In the genomic region with DNA sequence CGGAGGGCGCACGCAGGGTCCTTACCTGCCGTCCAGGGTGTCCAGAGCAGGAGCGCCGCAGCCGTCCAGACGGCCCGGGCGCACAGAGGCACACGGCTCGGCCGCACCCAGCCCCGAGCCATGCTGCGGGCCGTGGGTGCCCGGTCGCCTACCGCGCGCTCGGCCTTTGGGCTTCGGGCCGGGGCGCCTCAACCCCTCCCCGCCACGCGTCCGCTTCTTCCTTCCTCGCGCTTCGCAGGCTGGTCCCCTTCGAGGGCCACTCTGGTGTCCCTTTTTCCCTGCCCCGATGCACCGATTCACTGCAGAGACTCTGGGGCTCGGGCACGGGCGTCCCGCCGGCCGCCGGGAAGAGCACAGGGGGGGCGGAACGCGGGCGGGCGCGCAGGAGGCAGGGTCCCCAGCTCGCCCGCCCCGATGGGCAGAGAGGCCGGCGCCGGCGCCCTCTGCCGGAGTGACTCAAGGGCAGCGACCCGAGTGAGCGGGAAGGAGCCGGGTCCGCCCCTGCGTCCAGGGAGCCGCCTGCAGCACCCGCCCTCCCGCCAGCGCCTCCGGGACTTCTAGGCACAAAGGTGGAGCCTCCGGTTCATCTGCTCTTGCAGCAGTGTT, we compare ENCODE assay signal across 8 mouse cellular contexts. TPM values are rescaled to one million over a fixed set of nuclear protein-coding genes. Genes with fewer than 3 reads are reported as not detected.
DNase-seq lines count a peak whose midpoint lies in the region; ATAC-seq lines count a peak whose summit lies in the region.

A gene (minus strand): TSS at position 369 of the 606 bp plus-strand sequence.

- DNase-seq in right cerebral cortex, postnatal 14 days = peak; percentile 24
- no peak for DNase-seq in right cerebral cortex, adult 2 months (ENCODE audit: low spot score in 2 of 2)
- DNase-seq in heart, postnatal 36 days = peak; percentile 58 to 64
- peak; percentile 89 for DNase-seq in neural tube, embryonic 11.5 days (ENCODE audit: low spot score)
- no peak for DNase-seq in MN1 (ENCODE audit: low spot score)

- intact Hi-C loops in heart, postnatal 36 days (cut with DNase I) = loop anchor here (1.0 to 5.0 kb wide), 3 partner anchors 71 to 167 kb away; no protein-coding TSS in a partner anchor

- peak within 1 kb of the TSS; percentile 73 for H3K9ac ChIP-seq in forebrain, embryonic 13.5 days
- H3K9ac ChIP-seq in limb, embryonic 15.5 days = peak within 1 kb of the TSS; percentile 87
- H3K9ac ChIP-seq in neural tube, embryonic 11.5 days (ENCODE audit: low read length) = peak within 1 kb of the TSS; percentile 73

- no peaks in the 10 kb centered on the region for H3K36me3 ChIP-seq in forebrain, embryonic 13.5 days (ENCODE audit: poor library complexity, severe bottlenecking)
- no peaks in the 10 kb centered on the region for H3K36me3 ChIP-seq in limb, embryonic 15.5 days
- H3K36me3 ChIP-seq in neural tube, embryonic 11.5 days (ENCODE audit: control insufficient read depth, insufficient read depth, low read length) = no peaks in the 10 kb centered on the region

- no peaks in the 10 kb centered on the region for H3K9me3 ChIP-seq in forebrain, embryonic 13.5 days (replicated peaks)
- no peaks in the 10 kb centered on the region for H3K9me3 ChIP-seq in limb, embryonic 15.5 days
- no peaks in the 10 kb centered on the region for H3K9me3 ChIP-seq in neural tube, embryonic 11.5 days (ENCODE audit: control insufficient read depth, low read length)

- peak; percentile 87 for ATAC-seq in forebrain, embryonic 13.5 days
- peak; percentile 77 for ATAC-seq in limb, embryonic 15.5 days (ENCODE audit: insufficient number of reproducible peaks, low FRiP score, low TSS enrichment, low read depth)
- peak; percentile 85 for ATAC-seq in neural tube, embryonic 11.5 days (ENCODE audit: insufficient read depth, low FRiP score, low TSS enrichment)
- no peak for ATAC-seq in megakaryocyte, adult 5-6 weeks (ENCODE audit: poor library complexity, severe bottlenecking)

- WGBS in forebrain, embryonic 13.5 days = 1% methylated on average over 51 of the region's 68 CpGs
- under 1% methylated on average over 67 of the region's 68 CpGs for WGBS in limb, embryonic 15.5 days
- WGBS in neural tube, embryonic 11.5 days = under 1% methylated on average over 60 of the region's 68 CpGs

- peak within 1 kb of the TSS; percentile 69 for H3K4me2 ChIP-seq in forebrain, embryonic 13.5 days
- peak within 1 kb of the TSS; percentile 81 for H3K4me2 ChIP-seq in limb, embryonic 15.5 days
- peak within 1 kb of the TSS; percentile 47 for H3K4me2 ChIP-seq in neural tube, embryonic 11.5 days (ENCODE audit: low read depth)

- H3K27me3 ChIP-seq in forebrain, embryonic 13.5 days = peaks cover 31% of the 10 kb centered on the region
- no peaks in the 10 kb centered on the region for H3K27me3 ChIP-seq in limb, embryonic 15.5 days
- H3K27me3 ChIP-seq in neural tube, embryonic 11.5 days (ENCODE audit: control insufficient read depth, insufficient read depth, low read length) = no peaks in the 10 kb centered on the region

- H3K4me1 ChIP-seq in forebrain, embryonic 13.5 days = peaks cover 40% of the 10 kb centered on the region
- H3K4me1 ChIP-seq in limb, embryonic 15.5 days = peaks cover 50% of the 10 kb centered on the region
- H3K4me1 ChIP-seq in neural tube, embryonic 11.5 days (ENCODE audit: control insufficient read depth, insufficient read depth, low read length) = peaks cover 9% of the 10 kb centered on the region

- H3K27ac ChIP-seq in forebrain, embryonic 13.5 days = no peak within 1 kb of the TSS
- H3K27ac ChIP-seq in limb, embryonic 15.5 days = peak within 1 kb of the TSS; percentile 83
- H3K27ac ChIP-seq in neural tube, embryonic 11.5 days (ENCODE audit: low read depth, low read length) = 0 out of 2 replicates have a peak within 1 kb of the TSS, but pooled peaks have one; percentile 0

- H3K4me3 ChIP-seq in forebrain, embryonic 13.5 days = peak within 1 kb of the TSS; percentile 50
- H3K4me3 ChIP-seq in limb, embryonic 15.5 days = peak within 1 kb of the TSS; percentile 83
- H3K4me3 ChIP-seq in neural tube, embryonic 11.5 days (ENCODE audit: low read depth, low read length) = peak within 1 kb of the TSS; percentile 65

RNA-seq across cellular contexts. Expression of the gene that starts here (rescaled TPM):
- 5.8 and 6.5 TPM in 2 replicates for polyA plus RNA-seq in forebrain, embryonic 13.5 days (2015; fragmentation: Nextera tagmentation; extraction: Ambion mirVana)
- total RNA-seq in heart, postnatal 36 days (2021) = 1 to 10 TPM; 1.3 to 1.9 TPM
- polyA plus RNA-seq in limb, embryonic 15.5 days (2015; fragmentation: Nextera tagmentation; extraction: Ambion mirVana) = 17.4 and 21.7 TPM in 2 replicates
- 8.1 and 8.7 TPM in 2 replicates for polyA plus RNA-seq in neural tube, embryonic 11.5 days (2014; fragmentation: Nextera tagmentation; extraction: Ambion mirVana)
- total RNA-seq in megakaryocyte, adult 5-6 weeks (2015) = not detected in 2 replicates
- total RNA-seq in megakaryocyte, adult 5-6 weeks (2017) = not detected in 2 replicates

Comparison
In these comparisons a context has a peak if more than half of its experiments do, and no peak if none do; other contexts are left out.
1. DNase-seq: peak in right cerebral cortex, postnatal 14 days (single experiment), heart, postnatal 36 days (2 of 2) and neural tube, embryonic 11.5 days (single experiment); none in right cerebral cortex, adult 2 months (0 of 2) and MN1 (single experiment).
2. Peak in every context shown above with its lines, with median percentiles within 50 percentile points of each other: H3K4me2 ChIP-seq, H3K4me3 ChIP-seq and H3K9ac ChIP-seq.